Mouse (Mus musculus): ENCODE results near the gene Rab6b. TPM values are rescaled to one million over a fixed set of nuclear protein-coding genes. Genes with fewer than 3 reads are reported as not detected.
A peak's percentile ranks its signal among the peaks of the same experiment; 100 is the strongest.

Gene Rab6b
- polyA plus RNA-seq, 1 experiment from 2014 or later = 5.5 TPM

DNA sequence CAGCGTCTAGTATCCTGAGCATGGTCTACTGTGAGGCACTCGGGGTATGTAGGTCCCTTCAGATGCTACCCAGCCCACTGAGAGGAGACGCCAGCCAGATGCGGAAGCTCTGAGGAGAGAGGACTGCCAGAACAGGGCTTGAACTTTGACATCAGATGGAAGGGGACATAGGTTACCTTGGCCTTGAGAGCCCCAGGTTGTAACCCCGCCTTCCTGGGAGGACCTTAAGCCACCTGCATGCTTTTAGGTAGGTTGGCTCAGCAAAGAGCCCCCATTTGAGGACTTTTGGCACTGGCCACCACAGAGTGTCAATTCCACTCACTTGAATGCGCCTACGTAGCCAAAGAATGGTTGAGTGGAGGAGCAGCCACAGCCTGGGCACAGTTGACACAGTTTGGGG lies 113.1 kb downstream of the Rab6b start:
- H3K4me1 ChIP-seq (ENCODE audit: control insufficient read depth, insufficient read depth, low read length) = no peaks in the 10 kb centered on the region
- no peak for ATAC-seq (ENCODE audit: insufficient read depth, low FRiP score)
- H3K36me3 ChIP-seq (ENCODE audit: control insufficient read depth, insufficient read depth, low read length) = no peaks in the 10 kb centered on the region
- H3K27ac ChIP-seq (ENCODE audit: low read length) = no peak overlapping the region
- no peaks in the 10 kb centered on the region; the same call in 1 of the 2 replicates for H3K27me3 ChIP-seq (ENCODE audit: control insufficient read depth, insufficient read depth, low read length)
- WGBS = 97% methylated on average over 7 of the region's 7 CpGs
- H3K4me3 ChIP-seq (replicated peaks; ENCODE audit: low read length) = no peak overlapping the region
- no peak overlapping the region for H3K9ac ChIP-seq (ENCODE audit: low read length)
- H3K9me3 ChIP-seq (replicated peaks; ENCODE audit: control insufficient read depth, low read length) = no peaks in the 10 kb centered on the region
- no peak overlapping the region for H3K4me2 ChIP-seq (ENCODE audit: low read depth, low read length)

DNA sequence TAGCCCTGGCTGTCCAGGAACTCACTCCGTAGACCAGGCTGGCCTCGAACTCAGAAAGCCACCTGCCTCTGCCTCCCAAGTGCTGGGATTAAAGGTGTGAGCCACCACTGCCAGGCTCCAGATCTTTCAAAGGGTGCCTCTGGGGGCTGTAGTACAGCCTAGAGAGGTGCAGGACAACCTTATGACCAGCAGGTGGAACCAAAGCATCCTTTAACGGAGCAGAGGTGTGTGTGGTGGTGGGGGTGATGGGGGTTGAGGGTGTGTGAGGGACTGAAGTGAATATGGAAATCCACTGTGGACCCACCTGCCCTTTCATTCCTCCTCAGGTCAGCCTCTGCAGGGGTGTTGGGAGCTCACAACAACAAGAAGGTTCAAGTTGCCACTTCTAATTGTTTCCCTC lies 113.9 kb downstream of the Rab6b start:
- Histone ChIP-seq H3K4me2 (ENCODE audit: low read depth, low read length) (no peak overlapping the region), H3K4me1 (ENCODE audit: control insufficient read depth, insufficient read depth, low read length) (peaks cover 3% of the 10 kb centered on the region; the same call in 1 of the 2 replicates), H3K9ac (ENCODE audit: low read length) (no peak overlapping the region), H3K36me3 (ENCODE audit: control insufficient read depth, insufficient read depth, low read length) (no peaks in the 10 kb centered on the region), H3K9me3 (replicated peaks; ENCODE audit: control insufficient read depth, low read length) (no peaks in the 10 kb centered on the region), H3K4me3 (replicated peaks; ENCODE audit: low read length) (no peak overlapping the region), H3K27ac (ENCODE audit: low read length) (no peak overlapping the region), H3K27me3 (ENCODE audit: control insufficient read depth, insufficient read depth, low read length) (no peaks in the 10 kb centered on the region; the same call in 1 of the 2 replicates)
- 59% methylated on average over 3 of the region's 3 CpGs for WGBS
- ATAC-seq (ENCODE audit: insufficient read depth, low FRiP score) = no peak; the same call in 1 of the 2 replicates

DNA sequence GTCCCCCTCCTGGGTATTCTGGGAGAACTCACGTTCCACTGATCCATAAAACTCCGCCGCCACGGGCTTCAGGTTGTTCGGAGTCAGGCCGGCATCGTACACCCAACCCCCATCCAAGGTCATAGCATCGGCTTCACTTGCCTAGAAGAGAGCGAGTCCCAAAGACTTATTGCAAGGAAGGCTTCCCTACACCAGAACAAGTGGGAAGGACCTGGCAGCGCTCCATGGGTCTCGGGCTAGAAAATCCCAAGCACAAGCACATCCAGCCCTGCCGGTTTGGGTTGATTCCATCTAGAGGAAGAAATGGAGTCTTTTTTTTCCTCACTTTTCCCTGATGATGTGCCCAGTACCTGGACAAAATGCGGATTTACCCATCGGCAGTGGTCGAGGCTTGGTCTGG lies 115.2 kb downstream of the Rab6b start:
- peaks cover 6% of the 10 kb centered on the region; the same call in 1 of the 2 replicates for H3K4me1 ChIP-seq (ENCODE audit: control insufficient read depth, insufficient read depth, low read length)
- H3K27me3 ChIP-seq (ENCODE audit: control insufficient read depth, insufficient read depth, low read length) = no peaks in the 10 kb centered on the region; the same call in 1 of the 2 replicates
- no peak for ATAC-seq (ENCODE audit: insufficient read depth, low FRiP score)
- no peak overlapping the region for H3K4me2 ChIP-seq (ENCODE audit: low read depth, low read length)
- no peak overlapping the region for H3K4me3 ChIP-seq (replicated peaks; ENCODE audit: low read length)
- 86% methylated on average over 15 of the region's 15 CpGs for WGBS
- no peaks in the 10 kb centered on the region for H3K36me3 ChIP-seq (ENCODE audit: control insufficient read depth, insufficient read depth, low read length)
- no peak overlapping the region for H3K9ac ChIP-seq (ENCODE audit: low read length)
- H3K9me3 ChIP-seq (replicated peaks; ENCODE audit: control insufficient read depth, low read length) = no peaks in the 10 kb centered on the region
- no peak overlapping the region for H3K27ac ChIP-seq (ENCODE audit: low read length)

DNA sequence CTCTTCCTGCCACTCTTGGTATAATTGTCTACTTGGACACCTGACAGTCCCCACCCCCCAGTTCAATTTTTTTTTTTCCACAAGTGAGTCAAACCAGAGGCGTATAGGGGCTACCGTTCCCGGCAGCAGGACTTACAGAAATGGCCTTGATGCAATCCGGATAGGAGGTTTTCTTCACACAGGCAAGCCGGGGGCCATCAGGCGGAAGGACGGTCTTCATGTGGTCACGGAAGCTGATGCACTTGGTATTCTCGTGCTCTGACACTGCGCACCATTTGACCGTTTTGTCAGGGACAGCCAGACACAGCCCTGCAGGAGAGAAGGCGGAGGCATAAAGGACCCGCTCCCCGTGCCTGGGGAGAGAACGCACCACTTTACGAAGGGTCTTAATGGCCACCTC lies 116.2 kb downstream of the Rab6b start:
- H3K4me1 ChIP-seq (ENCODE audit: control insufficient read depth, insufficient read depth, low read length) = peaks cover 6% of the 10 kb centered on the region; the same call in 1 of the 2 replicates
- no peak overlapping the region for H3K4me2 ChIP-seq (ENCODE audit: low read depth, low read length)
- no peak overlapping the region for H3K27ac ChIP-seq (ENCODE audit: low read length)
- H3K36me3 ChIP-seq (ENCODE audit: control insufficient read depth, insufficient read depth, low read length) = no peaks in the 10 kb centered on the region
- no peak overlapping the region for H3K9ac ChIP-seq (ENCODE audit: low read length)
- no peaks in the 10 kb centered on the region; the same call in 1 of the 2 replicates for H3K27me3 ChIP-seq (ENCODE audit: control insufficient read depth, insufficient read depth, low read length)
- no peaks in the 10 kb centered on the region for H3K9me3 ChIP-seq (replicated peaks; ENCODE audit: control insufficient read depth, low read length)
- WGBS = 90% methylated on average over 16 of the region's 16 CpGs
- H3K4me3 ChIP-seq (replicated peaks; ENCODE audit: low read length) = no peak overlapping the region
- no peak for ATAC-seq (ENCODE audit: insufficient read depth, low FRiP score)

DNA sequence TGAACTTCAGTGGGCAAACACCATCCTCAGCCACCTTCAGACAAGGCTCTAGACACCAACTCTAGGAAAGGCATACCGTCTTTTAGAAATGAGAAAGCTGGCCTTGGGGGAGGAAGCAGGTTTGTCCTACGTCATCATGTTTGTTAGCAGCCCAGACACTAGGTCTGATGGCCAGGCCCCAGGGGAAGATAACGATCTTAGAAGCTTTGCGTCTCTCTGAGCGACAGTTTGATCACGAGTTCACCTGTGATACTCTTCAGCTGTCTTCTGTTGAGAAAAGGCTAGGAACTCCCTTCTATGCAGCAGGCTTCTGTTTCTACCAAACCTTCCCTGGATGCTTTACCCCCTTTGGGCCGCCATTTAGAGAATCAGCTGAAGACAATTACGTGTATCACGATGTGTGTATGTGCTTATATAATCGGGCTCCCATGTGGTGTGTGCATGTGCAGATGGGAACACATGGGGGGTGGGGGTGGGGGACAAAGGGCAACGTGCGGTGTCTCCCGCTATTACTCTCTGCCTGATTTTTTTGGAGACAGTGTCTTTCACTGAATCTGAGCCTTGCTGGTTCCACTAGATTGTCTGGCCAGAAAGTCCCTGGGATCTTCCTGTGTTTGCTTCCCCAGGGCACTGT lies 116.9 kb downstream of the Rab6b start:
- Histone ChIP-seq H3K4me2 (ENCODE audit: low read depth, low read length) (no peak overlapping the region), H3K9ac (ENCODE audit: low read length) (no peak overlapping the region), H3K36me3 (ENCODE audit: control insufficient read depth, insufficient read depth, low read length) (no peaks in the 10 kb centered on the region), H3K9me3 (replicated peaks; ENCODE audit: control insufficient read depth, low read length) (no peaks in the 10 kb centered on the region), H3K4me1 (ENCODE audit: control insufficient read depth, insufficient read depth, low read length) (peaks cover 6% of the 10 kb centered on the region; the same call in 1 of the 2 replicates), H3K4me3 (replicated peaks; ENCODE audit: low read length) (no peak overlapping the region), H3K27ac (ENCODE audit: low read length) (no peak overlapping the region), H3K27me3 (ENCODE audit: control insufficient read depth, insufficient read depth, low read length) (no peaks in the 10 kb centered on the region; the same call in 1 of the 2 replicates)
- ATAC-seq (ENCODE audit: insufficient read depth, low FRiP score) = no peak
- WGBS = 74% methylated on average over 13 of the region's 13 CpGs

DNA sequence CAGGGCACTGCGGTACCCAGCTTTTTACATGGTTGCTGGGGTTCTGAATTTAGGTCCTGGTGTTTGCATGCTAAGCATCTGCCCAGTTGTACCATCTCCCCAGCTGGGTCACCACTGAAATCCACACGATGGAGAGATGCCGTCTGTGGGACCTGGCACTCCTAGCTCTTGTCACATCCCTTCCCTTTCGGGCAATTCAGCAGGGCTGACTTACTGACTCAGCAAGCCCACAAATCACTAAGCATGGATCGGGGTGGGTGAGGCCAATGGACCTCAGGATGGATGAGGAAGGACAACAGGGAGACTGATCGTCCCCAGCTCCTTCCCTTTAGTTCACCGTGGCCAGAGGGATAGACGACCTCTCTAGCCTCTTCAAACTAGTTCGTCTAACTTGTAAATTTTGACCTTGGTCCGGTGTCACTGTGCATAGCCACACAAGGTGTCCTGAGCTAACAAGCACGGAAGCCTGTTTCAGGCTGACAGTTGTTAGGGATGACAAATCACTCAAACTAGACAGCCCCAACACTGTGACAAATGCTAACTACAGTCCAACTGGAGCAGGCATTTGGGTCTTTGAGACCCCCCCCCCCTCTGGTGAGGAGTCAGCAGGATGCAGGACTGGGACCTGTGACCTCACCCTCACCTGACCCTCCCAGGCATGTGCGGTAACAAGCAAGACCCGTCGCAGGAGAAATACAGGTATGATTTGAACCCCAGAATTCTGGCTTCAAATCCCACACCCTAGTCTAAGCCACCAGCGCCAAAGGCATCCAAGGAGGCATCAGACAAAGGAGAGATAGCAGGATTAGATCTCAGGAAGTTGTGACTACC lies 117.7 kb downstream of the Rab6b start:
- H3K9me3 ChIP-seq (replicated peaks; ENCODE audit: control insufficient read depth, low read length) = no peaks in the 10 kb centered on the region
- no peaks in the 10 kb centered on the region; the same call in 1 of the 2 replicates for H3K27me3 ChIP-seq (ENCODE audit: control insufficient read depth, insufficient read depth, low read length)
- H3K36me3 ChIP-seq (ENCODE audit: control insufficient read depth, insufficient read depth, low read length) = no peaks in the 10 kb centered on the region
- H3K4me2 ChIP-seq (ENCODE audit: low read depth, low read length) = peak overlapping the region; percentile 48; the same call in 1 of the 2 replicates
- no peak for ATAC-seq (ENCODE audit: insufficient read depth, low FRiP score)
- H3K9ac ChIP-seq (ENCODE audit: low read length) = no peak overlapping the region
- H3K27ac ChIP-seq (ENCODE audit: low read length) = no peak overlapping the region
- peaks cover 9% of the 10 kb centered on the region; the same call in 1 of the 2 replicates for H3K4me1 ChIP-seq (ENCODE audit: control insufficient read depth, insufficient read depth, low read length)
- WGBS = 79% methylated on average over 15 of the region's 15 CpGs
- H3K4me3 ChIP-seq (replicated peaks; ENCODE audit: low read length) = no peak overlapping the region

DNA sequence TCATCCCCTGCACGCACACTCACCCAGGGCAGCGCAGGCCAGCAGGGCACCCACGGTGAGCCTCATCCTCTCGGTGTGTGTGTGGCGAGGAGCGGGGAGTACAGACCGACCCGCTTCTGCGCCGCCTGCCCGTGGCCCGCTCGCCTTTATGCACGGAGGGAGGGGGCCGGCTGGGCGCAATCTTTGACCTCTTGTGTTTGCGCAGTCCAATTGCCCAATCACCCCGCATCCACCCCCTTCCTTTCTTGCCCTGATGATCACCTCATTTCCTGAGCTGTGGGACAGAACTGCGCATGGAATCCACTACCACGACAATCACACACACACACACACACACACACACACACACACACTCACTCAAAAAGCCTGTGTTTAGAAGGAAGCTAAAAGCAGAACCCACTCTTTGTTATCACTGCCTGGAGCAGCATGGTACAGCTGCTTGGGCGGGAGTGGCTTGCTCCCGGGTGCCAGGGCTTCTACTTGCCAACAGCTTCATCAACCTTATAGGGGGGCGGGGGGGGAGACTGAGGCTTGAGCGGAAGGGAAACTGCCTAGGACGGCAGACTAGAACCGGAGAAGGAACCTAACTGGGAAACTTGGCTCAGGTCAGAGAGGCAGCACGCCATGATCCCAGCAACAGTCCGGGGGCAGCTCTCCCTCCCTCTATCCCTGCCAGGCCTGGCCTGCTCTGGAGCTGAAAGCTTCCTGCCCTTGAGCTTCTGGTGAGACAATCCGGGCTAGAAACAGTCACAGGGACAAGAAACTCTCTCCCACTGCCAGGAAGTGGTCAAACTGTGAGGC lies 118.8 kb downstream of the Rab6b start, which contains the start of the genes Gm20425 and Trf:
Gene Gm20425, minus strand, starts transcription at position 157 of the 801 bp plus-strand sequence.
Gene Trf, minus strand, starts transcription at position 294 of the 801 bp plus-strand sequence.
- H3K4me2 ChIP-seq (ENCODE audit: low read depth, low read length) = peak within 1 kb of the TSS; percentile 48

DNA sequence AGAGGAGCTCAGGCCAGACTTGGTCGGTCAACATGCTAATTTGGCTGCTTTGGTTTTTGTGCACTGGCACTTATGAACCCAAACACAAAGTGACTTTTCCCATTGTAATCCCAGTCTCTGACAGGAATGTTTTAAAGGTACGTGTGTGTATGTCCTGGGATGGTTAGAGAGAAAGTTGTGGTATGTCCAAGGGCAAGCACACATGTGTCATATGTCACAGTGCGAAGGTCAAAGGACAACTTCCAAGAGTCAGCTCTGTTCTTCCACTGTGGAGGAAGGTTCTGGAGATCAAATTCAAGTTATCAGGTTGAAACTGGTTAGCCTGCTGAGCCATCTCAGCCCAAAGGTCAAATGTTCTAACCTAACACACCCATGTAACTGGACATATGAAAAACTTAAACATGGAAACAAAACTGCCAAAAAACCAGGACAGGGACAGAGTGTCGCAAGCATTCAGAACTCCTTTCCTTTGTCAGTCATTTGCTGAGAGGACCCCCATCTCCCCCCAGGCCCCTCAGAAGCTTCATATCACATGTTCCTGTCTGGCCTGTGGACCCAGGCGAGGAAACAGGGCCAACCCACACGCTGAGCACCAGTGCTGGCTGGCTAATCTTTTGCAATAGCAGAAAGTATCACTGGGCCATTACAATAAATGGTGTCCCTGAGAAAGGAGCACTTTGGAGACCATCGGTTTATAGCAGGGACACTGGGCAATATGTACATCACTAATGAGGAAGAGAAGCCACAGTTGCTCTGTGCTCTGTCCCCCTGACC lies 120.8 kb downstream of the Rab6b start:
- 86% methylated on average over 7 of the region's 7 CpGs for WGBS
- H3K36me3 ChIP-seq (ENCODE audit: control insufficient read depth, insufficient read depth, low read length) = no peaks in the 10 kb centered on the region

More for the DNA sequence above, 118.8 kb downstream of the Rab6b start, which contains the start of the genes Gm20425 and Trf:
- peaks cover 15% of the 10 kb centered on the region for H3K4me1 ChIP-seq (ENCODE audit: control insufficient read depth, insufficient read depth, low read length)
- H3K36me3 ChIP-seq (ENCODE audit: control insufficient read depth, insufficient read depth, low read length) = no peaks in the 10 kb centered on the region
- no peaks in the 10 kb centered on the region; the same call in 1 of the 2 replicates for H3K27me3 ChIP-seq (ENCODE audit: control insufficient read depth, insufficient read depth, low read length)
- WGBS = 30% methylated on average over 29 of the region's 29 CpGs
- H3K27ac ChIP-seq (ENCODE audit: low read length) = peak within 1 kb of the TSS; percentile 64
- peak within 1 kb of the TSS; percentile 24 for H3K4me3 ChIP-seq (replicated peaks; ENCODE audit: low read length)
- peak within 1 kb of the TSS; percentile 53 for H3K9ac ChIP-seq (ENCODE audit: low read length)
- peak; percentile 73 for ATAC-seq (ENCODE audit: insufficient read depth, low FRiP score)
- H3K9me3 ChIP-seq (replicated peaks; ENCODE audit: control insufficient read depth, low read length) = no peaks in the 10 kb centered on the region

More for the DNA sequence above, 120.8 kb downstream of the Rab6b start:
- no peak overlapping the region for H3K4me2 ChIP-seq (ENCODE audit: low read depth, low read length)
- H3K9ac ChIP-seq (ENCODE audit: low read length) = no peak overlapping the region
- H3K4me1 ChIP-seq (ENCODE audit: control insufficient read depth, insufficient read depth, low read length) = peaks cover 15% of the 10 kb centered on the region
- H3K4me3 ChIP-seq (replicated peaks; ENCODE audit: low read length) = no peak overlapping the region
- no peak overlapping the region for H3K27ac ChIP-seq (ENCODE audit: low read length)
- H3K27me3 ChIP-seq (ENCODE audit: control insufficient read depth, insufficient read depth, low read length) = no peaks in the 10 kb centered on the region; the same call in 1 of the 2 replicates
- no peaks in the 10 kb centered on the region for H3K9me3 ChIP-seq (replicated peaks; ENCODE audit: control insufficient read depth, low read length)
- ATAC-seq (ENCODE audit: insufficient read depth, low FRiP score) = no peak
